Mouse (Mus musculus): ENCODE results near the gene Olfr170. TPM values are rescaled to one million over a fixed set of nuclear protein-coding genes. Genes with fewer than 3 reads are reported as not detected.
"Not testable (repeated sequence)": the region's sequence is repeated elsewhere in the genome, so short reads cannot be mapped to it uniquely, and the experiment has no call there.

Olfr170 gene
- polyA plus RNA-seq (2014; fragmentation: Nextera tagmentation; extraction: Ambion mirVana), result 0.32 TPM in 1 of 2 replicates, not detected in the other

DNA sequence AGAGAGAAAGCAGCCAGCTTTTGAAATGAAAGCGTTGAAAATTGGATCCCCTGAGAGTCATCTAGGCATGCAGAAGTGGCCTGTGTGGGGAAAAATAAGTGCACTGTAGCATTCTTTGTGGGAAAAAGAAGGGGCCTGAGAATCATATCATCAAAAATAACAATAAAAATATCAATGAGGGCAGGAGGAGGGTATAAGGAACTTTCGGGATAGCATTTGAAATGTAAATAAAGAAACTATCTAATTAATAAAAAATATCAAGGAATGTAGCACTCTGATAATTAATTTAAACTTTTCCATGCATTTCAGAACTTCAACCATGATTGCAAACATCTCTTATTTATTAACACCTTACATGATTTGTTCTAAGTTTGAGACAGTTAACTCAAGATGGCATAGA, at the start of gene Olfr170:
Gene Olfr170, minus strand, starts transcription at position 101 of the 400 bp plus-strand sequence.
- H3K9me3 ChIP-seq (ENCODE audit: control insufficient read depth, low read length); DNase-seq (ENCODE audit: low spot score); H3K4me1 ChIP-seq (ENCODE audit: control insufficient read depth, insufficient read depth, low read length); H3K4me2 ChIP-seq (ENCODE audit: low read depth, low read length); H3K27ac ChIP-seq (replicated peaks; ENCODE audit: low read depth, low read length); H3K36me3 ChIP-seq (ENCODE audit: control insufficient read depth, insufficient read depth, low read length); ATAC-seq (ENCODE audit: low read depth); H3K27me3 ChIP-seq (replicated peaks; ENCODE audit: control insufficient read depth, insufficient read depth, low read length); H3K9ac ChIP-seq (ENCODE audit: low read depth, low read length); H3K4me3 ChIP-seq (ENCODE audit: low read depth, low read length): not testable (repeated sequence)
- WGBS, result 90% methylated on average over 2 of the region's 2 CpGs

DNA sequence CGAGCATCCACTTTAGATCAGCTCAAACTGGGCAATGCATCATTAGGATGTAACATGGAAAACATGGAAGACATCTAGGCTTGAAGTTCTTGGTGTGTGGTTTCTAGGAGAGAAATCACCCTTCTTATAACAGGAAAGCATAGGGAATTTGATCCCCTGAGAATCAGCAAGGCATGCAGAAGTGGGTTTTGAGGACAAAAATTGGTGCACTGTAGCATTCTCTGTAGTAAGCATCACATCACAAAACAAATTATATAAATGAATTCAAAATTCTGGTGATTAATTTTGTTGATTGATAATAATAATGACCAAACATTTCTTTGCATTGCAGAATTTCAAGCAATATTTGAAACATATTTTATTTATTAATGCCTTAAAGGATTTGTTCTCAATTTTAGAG, 18.1 kb upstream of the Olfr170 start, which contains the start of gene Olfr171:
Gene Olfr171, minus strand, starts transcription at position 101 of the 400 bp plus-strand sequence.
- no peaks in the 10 kb centered on the region for H3K4me1 ChIP-seq (ENCODE audit: control insufficient read depth, insufficient read depth, low read length)
- H3K36me3 ChIP-seq (ENCODE audit: control insufficient read depth, insufficient read depth, low read length), result no peaks in the 10 kb centered on the region
- no peak within 1 kb of the TSS for H3K9ac ChIP-seq (ENCODE audit: low read depth, low read length)
- WGBS, result 84% methylated on average over 1 of the region's 1 CpGs
- H3K4me3 ChIP-seq (ENCODE audit: low read depth, low read length), result no peak within 1 kb of the TSS
- H3K27ac ChIP-seq (replicated peaks; ENCODE audit: low read depth, low read length), result no peak within 1 kb of the TSS
- H3K9me3 ChIP-seq (ENCODE audit: control insufficient read depth, low read length), result no peaks in the 10 kb centered on the region
- ATAC-seq (ENCODE audit: low read depth) (no peak), DNase-seq (ENCODE audit: low spot score) (no peak)
- no peak within 1 kb of the TSS for H3K4me2 ChIP-seq (ENCODE audit: low read depth, low read length)
- H3K27me3 ChIP-seq (replicated peaks; ENCODE audit: control insufficient read depth, insufficient read depth, low read length), result no peaks in the 10 kb centered on the region

DNA sequence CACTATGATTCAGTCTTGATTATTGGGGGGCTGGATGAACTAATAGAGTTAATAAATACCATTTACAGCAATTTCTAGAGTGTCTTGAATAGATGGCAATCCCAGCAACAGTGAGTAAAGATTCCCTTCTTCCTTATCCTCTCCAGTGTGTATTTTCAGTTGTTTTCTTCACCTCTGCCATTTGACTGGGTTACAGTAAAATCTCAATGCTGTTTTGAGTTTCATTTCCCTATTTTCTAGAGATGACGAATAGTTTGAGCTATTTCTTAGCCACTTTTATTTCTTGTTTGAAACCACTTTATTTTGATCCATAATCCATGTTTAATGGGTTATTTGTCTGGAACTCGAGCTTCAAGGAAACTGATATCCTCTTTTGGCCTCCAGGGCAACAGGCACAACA, 8.5 kb downstream of the Olfr170 start:
- Histone ChIP-seq H3K9me3 (ENCODE audit: control insufficient read depth, low read length) (0 out of 2 replicates have a peak, but pooled peaks cover 2% of the 10 kb centered on the region), H3K27me3 (replicated peaks; ENCODE audit: control insufficient read depth, insufficient read depth, low read length) (no peaks in the 10 kb centered on the region), H3K4me1 (ENCODE audit: control insufficient read depth, insufficient read depth, low read length) (no peaks in the 10 kb centered on the region), H3K4me2 (ENCODE audit: low read depth, low read length) (no peak overlapping the region), H3K9ac (ENCODE audit: low read depth, low read length) (no peak overlapping the region), H3K27ac (replicated peaks; ENCODE audit: low read depth, low read length) (no peak overlapping the region), H3K36me3 (ENCODE audit: control insufficient read depth, insufficient read depth, low read length) (no peaks in the 10 kb centered on the region), H3K4me3 (ENCODE audit: low read depth, low read length) (no peak overlapping the region)
- ATAC-seq (ENCODE audit: low read depth) (no peak), DNase-seq (ENCODE audit: low spot score) (no peak)
- WGBS, result 44% methylated on average over 2 of the region's 2 CpGs

DNA sequence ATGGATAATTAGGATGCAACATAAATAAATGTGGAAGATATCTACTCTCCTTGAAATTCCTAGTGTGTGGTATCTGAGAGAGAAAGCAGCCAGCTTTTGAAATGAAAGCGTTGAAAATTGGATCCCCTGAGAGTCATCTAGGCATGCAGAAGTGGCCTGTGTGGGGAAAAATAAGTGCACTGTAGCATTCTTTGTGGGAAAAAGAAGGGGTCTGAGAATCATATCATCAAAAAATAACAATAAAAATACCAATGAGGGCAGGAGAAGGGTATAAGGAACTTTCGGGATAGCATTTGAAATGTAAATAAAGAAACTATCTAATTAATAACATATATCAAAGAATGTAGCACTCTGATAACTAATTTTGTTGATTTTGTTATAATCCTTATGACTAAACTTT, 40.0 kb downstream of the Olfr170 start, which contains the start of gene Olfr169:
Gene Olfr169, minus strand, starts transcription at position 101 of the 400 bp plus-strand sequence.
- not testable (repeated sequence) for H3K9me3 ChIP-seq (ENCODE audit: control insufficient read depth, low read length)

More for the DNA sequence above, 40.0 kb downstream of the Olfr170 start, which contains the start of gene Olfr169:
- not testable (repeated sequence) for ATAC-seq (ENCODE audit: low read depth); H3K36me3 ChIP-seq (ENCODE audit: control insufficient read depth, insufficient read depth, low read length); H3K27me3 ChIP-seq (replicated peaks; ENCODE audit: control insufficient read depth, insufficient read depth, low read length); H3K27ac ChIP-seq (replicated peaks; ENCODE audit: low read depth, low read length); H3K4me2 ChIP-seq (ENCODE audit: low read depth, low read length); DNase-seq (ENCODE audit: low spot score); H3K4me1 ChIP-seq (ENCODE audit: control insufficient read depth, insufficient read depth, low read length); H3K4me3 ChIP-seq (ENCODE audit: low read depth, low read length); H3K9ac ChIP-seq (ENCODE audit: low read depth, low read length)
- 91% methylated on average over 2 of the region's 2 CpGs for WGBS

Other genes starting within 250 kb of the Olfr170 start
- not detected in 2 replicates for gene Olfr165, start 188.7 kb downstream of the Olfr170 start, polyA plus RNA-seq (2014; fragmentation: Nextera tagmentation; extraction: Ambion mirVana)
- gene Olfr166, start 128.2 kb downstream of the Olfr170 start, polyA plus RNA-seq (2014; fragmentation: Nextera tagmentation; extraction: Ambion mirVana), result 0.07 and 0.09 TPM in 2 replicates
- gene Olfr167, start 89.6 kb downstream of the Olfr170 start, polyA plus RNA-seq (2014; fragmentation: Nextera tagmentation; extraction: Ambion mirVana), result not detected in 2 replicates
- not detected in 2 replicates for gene Olfr168, start 76.3 kb downstream of the Olfr170 start, polyA plus RNA-seq (2014; fragmentation: Nextera tagmentation; extraction: Ambion mirVana)
- not detected in 2 replicates for gene Olfr169, start 40.1 kb downstream of the Olfr170 start, polyA plus RNA-seq (2014; fragmentation: Nextera tagmentation; extraction: Ambion mirVana)
- gene Olfr171, start 18.0 kb upstream of the Olfr170 start, polyA plus RNA-seq (2014; fragmentation: Nextera tagmentation; extraction: Ambion mirVana), result 0.13 TPM in 1 of 2 replicates, not detected in the other
- 0.08 TPM in 1 of 2 replicates, not detected in the other for gene Lamp3, start 94.5 kb upstream of the Olfr170 start, polyA plus RNA-seq (2014; fragmentation: Nextera tagmentation; extraction: Ambion mirVana)
- gene B3gnt5, start 148.3 kb upstream of the Olfr170 start, polyA plus RNA-seq (2014; fragmentation: Nextera tagmentation; extraction: Ambion mirVana), result 17.5 and 19.8 TPM in 2 replicates